Mouse (Mus musculus) C2C12 (cell line): Measurements from ENCODE around the gene Nsfl1c.

Experiments
- CEBPB ChIP-seq: IDR thresholded peaks from one replicate; pipeline ENCODE4 v1.6.1; 2011; ENCODE audit warnings: low read depth, mild to moderate bottlenecking, control low read depth, moderate library complexity
- CTCF ChIP-seq: IDR thresholded peaks from one replicate; pipeline ENCODE4 v1.5.1; 2011; ENCODE audit not compliant: control insufficient read depth, insufficient read depth, insufficient read length
- MAX ChIP-seq: IDR thresholded peaks from one replicate; pipeline ENCODE4 v1.6.1; 2011; ENCODE audit warnings: mild to moderate bottlenecking, control low read depth

- TF ChIP-seq CTCF (peak; percentile 89), CEBPB (no peak), MAX (peak; percentile 73)
These were observed at the start of gene Nsfl1c for GRCm38 (mm10) chr2:151494035-151494803.
